Mouse (Mus musculus): ENCODE results near the gene Pdia2. TPM values are rescaled to one million over a fixed set of nuclear protein-coding genes. Genes with fewer than 3 reads are reported as not detected.

Gene Pdia2
- under 1 TPM; 0.18 to 0.35 TPM for total RNA-seq (2021)
- long read RNA-seq: 0 reads

- no peak for DNase-seq (ENCODE audit: low spot score in 2 of 2)
Observed at GRCm38 (mm10) chr17:26198892-26199291, at the start of gene Pdia2. Pdia2 (minus strand) TSS chr17:26199087.

DNA sequence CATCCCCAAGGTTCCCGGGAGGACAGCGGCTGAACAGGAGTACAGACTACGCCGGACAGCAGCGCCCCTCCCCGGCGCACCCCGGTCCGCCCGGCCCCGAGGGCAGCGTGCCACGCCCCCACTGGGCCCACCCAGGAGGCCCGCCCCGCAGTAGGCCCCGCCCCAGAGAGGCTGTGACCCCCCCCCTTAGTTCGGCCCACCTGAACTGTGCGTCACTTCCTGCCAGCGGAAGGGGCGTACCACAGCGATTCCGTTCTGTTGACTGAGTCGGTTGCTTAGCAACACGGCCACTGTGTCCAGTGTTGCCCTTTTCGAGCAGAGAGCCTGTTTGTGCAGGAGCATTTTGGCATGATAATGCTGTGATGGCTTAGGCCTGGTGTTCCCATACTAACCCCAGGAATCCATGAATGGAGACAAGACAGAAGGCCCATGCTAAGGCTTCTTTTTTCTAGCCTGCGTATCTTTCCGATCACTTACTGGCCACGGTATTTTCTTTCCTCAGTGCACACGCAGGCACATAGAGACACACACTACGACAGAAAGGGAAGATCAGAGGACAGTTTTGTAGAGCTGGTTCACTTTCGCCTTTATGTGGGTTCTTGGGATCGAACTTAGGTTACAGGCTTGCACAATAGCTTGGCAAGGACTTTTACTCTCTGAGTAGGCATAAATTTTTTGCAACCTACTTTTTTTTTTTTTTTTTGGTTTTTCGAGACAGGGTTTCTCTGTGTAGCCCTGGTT, 45.4 kb upstream of the Pdia2 start, which contains the start of gene Fam234a:
Fam234a (minus strand) TSS at position 142 of the 741 bp plus-strand sequence.
- DNase-seq (ENCODE audit: low spot score in 2 of 2): peak; percentile 86 to 95

DNA sequence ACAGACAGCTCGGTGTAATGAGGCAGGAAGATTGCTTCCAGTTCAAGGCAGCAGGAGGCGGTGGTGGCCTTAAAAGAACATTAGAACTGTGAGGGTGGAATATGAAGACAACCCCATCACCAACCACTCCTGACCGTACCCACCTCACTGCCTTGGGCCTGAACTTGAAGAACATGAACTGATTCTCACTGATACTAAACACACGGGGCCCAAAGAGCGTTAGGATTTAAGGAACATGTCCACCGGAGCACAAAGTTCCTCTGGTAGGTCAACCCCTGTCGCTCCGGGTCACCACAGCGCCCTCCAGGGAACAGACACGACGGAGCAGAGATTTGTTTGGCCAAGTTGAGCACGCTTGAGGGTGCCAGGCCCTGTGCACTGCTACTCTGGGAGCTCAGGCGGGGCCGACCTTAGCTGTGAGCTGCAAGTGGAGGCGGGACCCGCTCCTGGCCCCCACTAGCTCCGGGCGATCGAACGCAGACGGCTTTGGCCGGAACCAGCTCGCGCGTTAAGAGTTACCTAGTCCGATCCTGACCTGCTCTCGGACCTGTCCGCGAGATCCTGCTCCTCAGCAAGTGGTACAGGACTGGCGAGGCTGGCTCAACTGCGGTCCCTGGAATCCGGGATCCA, 44.7 kb upstream of the Pdia2 start:
- DNase-seq (ENCODE audit: low spot score in 2 of 2): peak in 1 of 2 experiments; percentile 73

GRCm38 (mm10) chr17:26240990-26241389, 42.1 kb upstream of the Pdia2 start:
- no peak for DNase-seq (ENCODE audit: low spot score in 2 of 2)

GRCm38 (mm10) chr17:26240120-26240790, 41.4 kb upstream of the Pdia2 start:
- DNase-seq (ENCODE audit: low spot score in 2 of 2): no peak

- peak in 1 of 2 experiments; percentile 25 for DNase-seq (ENCODE audit: low spot score in 2 of 2)
Observed at GRCm38 (mm10) chr17:26239551-26239950, 40.7 kb upstream of the Pdia2 start.

DNA sequence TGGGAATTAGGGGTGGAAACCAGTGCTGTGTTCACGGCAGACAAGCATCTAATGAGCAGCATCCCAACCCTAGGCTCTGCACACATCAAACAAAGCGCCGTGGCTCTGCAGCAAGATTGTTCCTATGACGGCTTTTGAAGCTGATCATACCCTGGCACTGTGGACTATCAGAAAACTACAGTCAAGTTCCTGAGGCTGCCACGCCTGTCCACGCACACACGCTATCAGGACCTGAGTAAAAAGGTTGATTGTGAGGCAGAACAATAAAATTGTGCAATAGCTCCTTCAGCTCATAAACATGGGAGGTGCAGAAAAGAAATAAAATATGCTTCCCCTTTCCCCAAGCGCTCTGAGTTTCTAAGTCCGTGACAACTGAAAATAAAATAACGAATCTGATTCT, 38.8 kb upstream of the Pdia2 start:
- no peak for DNase-seq (ENCODE audit: low spot score in 2 of 2)

DNA sequence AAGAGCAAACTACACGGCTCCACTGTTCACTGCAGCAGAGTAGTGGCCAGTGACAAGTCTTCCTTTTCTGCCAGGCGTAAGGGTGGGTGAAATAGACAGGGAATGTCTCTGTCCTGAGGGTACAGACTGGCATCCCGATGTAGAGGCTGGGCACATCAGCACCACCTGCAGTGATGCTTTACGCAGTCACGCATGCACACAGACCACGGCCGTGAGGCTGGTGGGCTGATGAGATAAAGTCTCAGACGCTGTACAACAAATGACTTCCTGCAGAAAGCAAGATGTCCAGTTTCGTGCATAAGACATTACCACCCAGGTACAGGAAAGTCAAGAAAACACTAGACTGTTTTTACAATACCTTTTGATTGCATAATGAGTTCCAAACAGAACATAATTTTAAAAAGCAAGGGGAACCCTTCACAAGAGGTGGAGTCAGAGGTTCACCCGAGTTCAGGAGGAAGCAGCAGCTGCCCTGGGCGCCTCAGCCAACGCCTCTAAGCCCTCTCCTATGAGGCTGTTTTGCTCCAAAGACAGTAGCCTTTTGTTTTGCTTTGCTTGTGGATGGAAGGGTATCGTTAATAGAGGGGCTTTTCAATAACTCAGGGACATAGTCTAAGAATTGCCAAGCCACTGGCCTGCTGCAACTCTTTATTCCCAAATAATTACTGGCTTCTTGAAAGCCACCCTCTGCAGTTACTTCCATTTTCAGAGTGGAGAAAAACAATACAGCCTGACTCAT, 36.4 kb upstream of the Pdia2 start:
- no peak for DNase-seq (ENCODE audit: low spot score in 2 of 2)

- DNase-seq (ENCODE audit: low spot score in 2 of 2): no peak
Observed at GRCm38 (mm10) chr17:26234386-26234785, 35.5 kb upstream of the Pdia2 start.

DNA sequence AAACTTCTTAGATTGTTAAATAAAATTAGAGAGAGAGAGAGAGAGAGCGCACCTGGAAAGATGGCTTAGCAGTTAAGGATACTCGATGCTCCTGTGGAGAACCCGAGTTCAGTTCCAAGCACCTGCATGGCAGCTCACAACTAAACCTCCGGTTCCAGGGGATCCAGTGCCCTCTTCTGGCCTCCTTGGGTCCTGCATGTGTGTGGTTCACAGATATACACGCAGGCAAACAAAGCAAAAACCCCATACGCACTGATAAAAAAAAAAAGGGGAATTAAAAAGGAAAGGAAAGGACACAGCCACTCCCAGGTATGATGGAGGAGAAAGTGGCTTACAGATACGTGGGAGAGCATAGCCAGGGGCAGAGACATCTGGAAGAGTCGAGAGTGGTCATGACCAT, 34.0 kb upstream of the Pdia2 start:
- DNase-seq (ENCODE audit: low spot score in 2 of 2): no peak

- DNase-seq (ENCODE audit: low spot score in 2 of 2): no peak
Observed at GRCm38 (mm10) chr17:26231156-26231555, 32.3 kb upstream of the Pdia2 start.

GRCm38 (mm10) chr17:26229776-26230175, 30.9 kb upstream of the Pdia2 start:
- no peak for DNase-seq (ENCODE audit: low spot score in 2 of 2)

GRCm38 (mm10) chr17:26225150-26225549, 26.3 kb upstream of the Pdia2 start:
- no peak for DNase-seq (ENCODE audit: low spot score in 2 of 2)

- no peak for DNase-seq (ENCODE audit: low spot score in 2 of 2)
Observed at GRCm38 (mm10) chr17:26221508-26221907, 22.6 kb upstream of the Pdia2 start.

DNA sequence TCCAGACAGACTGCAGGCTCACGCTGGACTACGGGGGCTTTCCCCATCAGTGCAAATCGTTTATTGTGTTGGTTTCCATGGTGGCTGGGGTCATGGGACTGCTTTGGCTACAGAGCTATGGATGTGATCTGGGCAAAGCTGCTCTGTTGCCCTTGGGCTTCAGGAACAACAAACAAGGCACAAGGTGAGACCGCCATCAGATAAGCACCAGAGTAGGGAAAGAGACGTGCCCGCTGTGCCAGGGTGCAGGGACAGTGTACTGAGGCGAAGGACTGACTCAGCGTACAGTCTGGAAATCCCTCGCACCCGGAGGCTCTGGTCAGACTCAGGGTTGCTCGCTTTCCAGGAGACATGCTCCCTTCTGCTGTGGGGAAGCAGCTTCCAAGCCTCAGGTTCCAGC, 13.8 kb upstream of the Pdia2 start:
- no peak for DNase-seq (ENCODE audit: low spot score in 2 of 2)

DNA sequence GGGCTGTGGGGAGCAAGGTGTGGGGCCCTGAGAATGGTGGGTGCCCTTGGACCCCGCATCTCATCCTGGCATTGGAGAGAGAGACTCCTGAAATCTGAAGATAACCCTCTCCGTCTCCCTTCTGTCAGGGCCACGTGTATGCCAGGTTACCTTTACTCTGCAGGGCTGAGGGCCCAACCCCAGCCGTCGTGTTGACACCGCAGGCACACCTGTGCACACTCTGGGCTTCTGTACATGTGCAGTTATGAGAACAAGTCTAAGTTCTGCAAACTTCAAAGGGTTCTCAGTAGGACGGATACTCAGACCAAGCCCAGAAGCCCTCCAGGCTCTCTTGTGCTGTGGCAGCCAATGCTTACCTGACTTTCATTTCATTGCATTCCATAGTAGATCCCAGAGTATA, 13.4 kb upstream of the Pdia2 start:
- DNase-seq (ENCODE audit: low spot score in 2 of 2): no peak

DNA sequence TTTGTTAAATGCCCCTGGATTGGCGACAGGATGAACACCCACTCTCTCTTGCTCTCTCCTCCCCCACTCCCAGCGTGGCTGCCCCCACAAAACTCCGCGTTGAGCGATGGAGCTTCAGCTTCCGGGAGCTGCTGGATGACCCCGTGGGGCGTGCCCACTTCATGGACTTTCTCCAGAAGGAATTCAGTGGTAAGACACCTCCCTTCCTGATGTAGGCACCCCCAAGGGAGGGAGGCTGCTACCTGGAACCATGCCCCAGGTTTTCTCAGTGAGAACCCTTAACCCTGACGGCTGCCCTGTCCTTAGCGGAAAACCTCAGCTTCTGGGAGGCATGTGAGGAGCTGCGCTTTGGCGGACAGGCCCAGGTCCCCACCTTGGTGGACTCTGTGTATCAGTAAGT, 8.8 kb upstream of the Pdia2 start, which contains the start of gene Arhgdig:
Arhgdig (minus strand) TSS at position 101 of the 400 bp plus-strand sequence.
- no peak for DNase-seq (ENCODE audit: low spot score in 2 of 2)

GRCm38 (mm10) chr17:26206392-26206791, 7.5 kb upstream of the Pdia2 start:
- no peak for DNase-seq (ENCODE audit: low spot score in 2 of 2)

DNA sequence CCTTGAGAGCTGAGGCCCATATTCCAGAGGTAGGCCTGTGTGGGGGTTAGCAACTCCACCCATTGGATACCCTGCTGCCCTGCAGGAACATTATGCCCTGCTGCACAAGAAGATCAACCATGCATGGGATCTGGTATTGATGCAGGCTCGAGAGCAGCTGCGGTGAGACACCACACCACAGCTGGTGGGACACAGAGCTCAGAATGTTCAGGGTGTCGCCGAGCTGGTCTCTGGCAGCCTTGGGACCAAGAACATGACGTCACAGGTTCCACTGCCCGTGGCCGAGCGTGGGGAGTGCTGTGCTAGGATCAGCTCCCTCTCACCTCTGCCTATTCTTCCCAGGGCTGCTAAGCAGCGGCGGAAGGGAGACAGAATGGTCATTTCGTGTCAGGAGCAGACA, 5.9 kb upstream of the Pdia2 start:
- no peak for DNase-seq (ENCODE audit: low spot score in 2 of 2)

DNA sequence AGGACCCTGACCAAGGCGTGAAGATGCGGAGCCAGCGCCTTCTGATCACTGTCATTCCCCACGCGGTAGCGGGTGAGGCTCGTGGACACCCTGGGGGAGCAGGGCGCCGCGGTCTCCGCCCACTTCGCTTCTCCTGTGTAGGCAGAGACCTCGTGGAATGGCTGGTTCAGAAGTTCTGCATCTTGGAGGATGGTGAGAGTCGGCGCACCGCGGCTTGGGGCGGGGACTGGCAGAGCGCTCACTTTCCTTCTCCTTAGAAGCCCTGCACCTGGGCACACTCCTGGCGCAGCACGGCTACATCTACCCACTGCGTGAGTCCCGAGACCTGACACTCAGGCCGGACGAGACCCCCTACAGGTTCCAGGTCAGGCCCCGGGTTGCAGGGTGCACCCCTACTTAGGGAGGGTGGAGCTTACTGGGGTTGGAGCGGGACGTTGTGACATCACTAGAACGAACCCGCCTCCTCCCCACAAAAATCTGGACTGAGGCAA, 4.5 kb upstream of the Pdia2 start:
- DNase-seq (ENCODE audit: low spot score in 2 of 2): peak; percentile 44 to 70

DNA sequence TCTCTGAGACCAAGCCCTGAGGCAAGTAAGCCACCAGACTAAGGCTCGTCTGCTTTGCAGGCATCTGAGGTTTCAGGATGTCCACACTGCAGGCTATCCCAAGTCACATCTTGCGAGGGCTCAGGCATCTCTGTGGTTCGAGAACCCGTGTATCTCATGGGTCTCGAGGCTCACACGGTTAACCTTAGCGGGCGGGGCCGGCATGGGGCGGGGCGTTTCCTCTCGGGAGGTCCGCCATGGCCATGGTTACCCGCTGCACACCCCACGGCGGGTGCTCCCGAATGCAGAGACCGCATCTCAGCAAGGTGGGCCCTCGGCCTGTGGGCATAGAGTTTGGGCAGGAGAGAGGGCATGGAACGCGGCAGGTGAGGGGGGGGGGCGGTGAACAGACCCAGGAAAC, 3.9 kb upstream of the Pdia2 start, which contains the start of gene Rgs11:
Rgs11 (plus strand) TSS at position 215 of the 400 bp plus-strand sequence.
- peak in 1 of 2 experiments; percentile 32 for DNase-seq (ENCODE audit: low spot score in 2 of 2)

All from layer of hippocampus, adult 18-20 months (tissue).